Mouse (Mus musculus) kidney, postnatal 14 days (tissue): ENCODE measurements around the gene Ulk4.
"Not testable (repeated sequence)": the region's sequence is repeated elsewhere in the genome, so short reads cannot be mapped to it uniquely, and the experiment has no call there.

Source experiments
- DNase-seq: peaks from one replicate; pipeline ENCODE4 v3.0.0; 2022; ENCODE audit warnings: mixed read lengths

The Ulk4 gene

GRCm38 (mm10) chr9:121247956-121248775, 28.8 kb downstream of the Ulk4 start:
- DNase-seq = peak; percentile 86

GRCm38 (mm10) chr9:121247047-121247446, 29.9 kb downstream of the Ulk4 start:
- DNase-seq = no peak

- no peak for DNase-seq
These were observed 34.7 kb downstream of the Ulk4 start for GRCm38 (mm10) chr9:121242331-121242730.

GRCm38 (mm10) chr9:121241806-121242205, 35.2 kb downstream of the Ulk4 start:
- DNase-seq = peak; percentile 21

GRCm38 (mm10) chr9:121241366-121241765, 35.6 kb downstream of the Ulk4 start:
- DNase-seq = peak; percentile 0

GRCm38 (mm10) chr9:121240242-121240641, 36.8 kb downstream of the Ulk4 start:
- peak; percentile 70 for DNase-seq

GRCm38 (mm10) chr9:121239571-121239970, 37.4 kb downstream of the Ulk4 start:
- peak; percentile 0 for DNase-seq

- no peak for DNase-seq
These were observed 58.4 kb downstream of the Ulk4 start for GRCm38 (mm10) chr9:121218636-121219035.

GRCm38 (mm10) chr9:121218230-121218629, 58.8 kb downstream of the Ulk4 start:
- DNase-seq = no peak

GRCm38 (mm10) chr9:121217742-121218141, 59.3 kb downstream of the Ulk4 start:
- DNase-seq = no peak

GRCm38 (mm10) chr9:121216536-121217320, 60.3 kb downstream of the Ulk4 start:
- no peak for DNase-seq

- DNase-seq = peak; percentile 67
These were observed 61.5 kb downstream of the Ulk4 start for GRCm38 (mm10) chr9:121215349-121216000.

- DNase-seq = no peak
These were observed 64.7 kb downstream of the Ulk4 start for GRCm38 (mm10) chr9:121212322-121212721.

GRCm38 (mm10) chr9:121205046-121205445, 72.0 kb downstream of the Ulk4 start:
- DNase-seq = no peak

GRCm38 (mm10) chr9:121204149-121204800, 72.7 kb downstream of the Ulk4 start:
- DNase-seq = no peak

GRCm38 (mm10) chr9:121203686-121204085, 73.3 kb downstream of the Ulk4 start:
- no peak for DNase-seq

GRCm38 (mm10) chr9:121199146-121199685, 77.8 kb downstream of the Ulk4 start:
- DNase-seq = not testable (repeated sequence)

- DNase-seq = no peak
These were observed 80.5 kb downstream of the Ulk4 start for GRCm38 (mm10) chr9:121196473-121196872.

- no peak for DNase-seq
These were observed 81.9 kb downstream of the Ulk4 start for GRCm38 (mm10) chr9:121195106-121195505.

GRCm38 (mm10) chr9:121192601-121193370, 84.2 kb downstream of the Ulk4 start:
- no peak for DNase-seq

- no peak for DNase-seq
These were observed 89.2 kb downstream of the Ulk4 start for GRCm38 (mm10) chr9:121187811-121188210.

GRCm38 (mm10) chr9:121185796-121186195, 91.2 kb downstream of the Ulk4 start:
- DNase-seq = peak; percentile 33
